Mouse (Mus musculus) erythroblast, embryonic 14.5 days (primary cell): ENCODE data around the gene Bcan. TPM values are rescaled to one million over a fixed set of nuclear protein-coding genes. Genes with fewer than 3 reads are reported as not detected.

Experiments
- H3K27me3 ChIP-seq: 2 replicates; pipeline ENCODE4 v1.6.1; 2012; ENCODE audit warnings: inconsistent platforms; ENCODE audit not compliant: control insufficient read depth
- H3K36me3 ChIP-seq: 2 replicates; pipeline ENCODE4 v1.6.1; 2012; ENCODE audit warnings: mild to moderate bottlenecking, inconsistent platforms; ENCODE audit not compliant: control insufficient read depth
- H3K4me1 ChIP-seq: 2 replicates; pipeline ENCODE4 v1.6.1; 2012; ENCODE audit warnings: inconsistent platforms; ENCODE audit not compliant: control insufficient read depth
- H3K4me3 ChIP-seq: replicated peaks from 2 replicates; pipeline ENCODE3; 2012; ENCODE audit warnings: moderate library complexity, mild to moderate bottlenecking, inconsistent platforms
- H3K9me3 ChIP-seq: 2 replicates; pipeline ENCODE4 v1.6.1; 2012; ENCODE audit warnings: low read length, inconsistent platforms, mixed read lengths; ENCODE audit not compliant: control insufficient read depth
- GATA1 ChIP-seq: IDR thresholded peaks from 2 replicates; pipeline ENCODE4 v1.6.1; 2012; ENCODE audit warnings: low read length, inconsistent platforms, mixed read lengths
- TAL1 ChIP-seq: IDR thresholded peaks from 3 replicates; pipeline ENCODE4 v1.6.1; 2012; ENCODE audit warnings: low read length, inconsistent platforms, mixed read lengths
- polyA plus RNA-seq: library from polyadenylated mRNA; stranded (reverse); fragments of >175 nt; gene quantifications from 2 replicates; pipeline ENCODE4 v1.2.3, GENCODE M21; 2012

The Bcan gene
- polyA plus RNA-seq, 1 experiment = not detected

- Histone ChIP-seq H3K9me3 (no peaks in the 10 kb centered on the region), H3K4me1 (peaks cover 5% of the 10 kb centered on the region; the same call in 1 of the 2 replicates), H3K4me3 (peak overlapping the region; percentile 18), H3K27me3 (peaks cover 60% of the 10 kb centered on the region), H3K36me3 (no peaks in the 10 kb centered on the region)
- TF ChIP-seq TAL1 (no peak), GATA1 (no peak)
Observed at GRCm38 (mm10) chr3:87960586-87961191, 39.3 kb downstream of the Bcan start.

GRCm38 (mm10) chr3:87960191-87960585 is 39.8 kb downstream of the Bcan start:
- no peak for TF ChIP-seq TAL1
- TF ChIP-seq GATA1 = no peak
- Histone ChIP-seq H3K4me1 (peaks cover 5% of the 10 kb centered on the region; the same call in 1 of the 2 replicates), H3K27me3 (peaks cover 63% of the 10 kb centered on the region), H3K4me3 (peak overlapping the region; percentile 18), H3K36me3 (no peaks in the 10 kb centered on the region), H3K9me3 (no peaks in the 10 kb centered on the region)

- Histone ChIP-seq H3K9me3 (no peaks in the 10 kb centered on the region), H3K4me3 (no peak overlapping the region), H3K27me3 (peaks cover 72% of the 10 kb centered on the region), H3K36me3 (no peaks in the 10 kb centered on the region), H3K4me1 (peaks cover 5% of the 10 kb centered on the region; the same call in 1 of the 2 replicates)
- TF ChIP-seq GATA1 (no peak), TAL1 (no peak)
Observed at GRCm38 (mm10) chr3:87959371-87959770, 40.7 kb downstream of the Bcan start.

- Histone ChIP-seq H3K4me1 (peaks cover 5% of the 10 kb centered on the region; the same call in 1 of the 2 replicates), H3K9me3 (no peaks in the 10 kb centered on the region), H3K36me3 (no peaks in the 10 kb centered on the region), H3K27me3 (peaks cover 76% of the 10 kb centered on the region), H3K4me3 (no peak overlapping the region)
- TF ChIP-seq TAL1 = no peak
- no peak for TF ChIP-seq GATA1
Observed at GRCm38 (mm10) chr3:87958967-87959366, 41.1 kb downstream of the Bcan start.

- H3K4me3 ChIP-seq = no peak overlapping the region
- peaks cover 80% of the 10 kb centered on the region for H3K27me3 ChIP-seq
- H3K36me3 ChIP-seq = no peaks in the 10 kb centered on the region
- no peaks in the 10 kb centered on the region for H3K9me3 ChIP-seq
- TF ChIP-seq GATA1 (no peak), TAL1 (no peak)
- H3K4me1 ChIP-seq = peaks cover 5% of the 10 kb centered on the region; the same call in 1 of the 2 replicates
Observed at GRCm38 (mm10) chr3:87958476-87958875, 41.6 kb downstream of the Bcan start.

GRCm38 (mm10) chr3:87958056-87958455 is 42.0 kb downstream of the Bcan start:
- Histone ChIP-seq H3K9me3 (no peaks in the 10 kb centered on the region), H3K36me3 (no peaks in the 10 kb centered on the region), H3K4me3 (no peak overlapping the region), H3K27me3 (peaks cover 82% of the 10 kb centered on the region), H3K4me1 (peaks cover 5% of the 10 kb centered on the region; the same call in 1 of the 2 replicates)
- no peak for TF ChIP-seq GATA1
- no peak for TF ChIP-seq TAL1

GRCm38 (mm10) chr3:87952440-87952839 is 47.6 kb downstream of the Bcan start:
- TF ChIP-seq GATA1 (no peak), TAL1 (no peak)
- H3K27me3 ChIP-seq = peaks cover 93% of the 10 kb centered on the region
- no peaks in the 10 kb centered on the region; the same call in 1 of the 2 replicates for H3K4me1 ChIP-seq
- H3K36me3 ChIP-seq = no peaks in the 10 kb centered on the region
- no peaks in the 10 kb centered on the region; the same call in 1 of the 2 replicates for H3K9me3 ChIP-seq
- no peak overlapping the region for H3K4me3 ChIP-seq

DNA sequence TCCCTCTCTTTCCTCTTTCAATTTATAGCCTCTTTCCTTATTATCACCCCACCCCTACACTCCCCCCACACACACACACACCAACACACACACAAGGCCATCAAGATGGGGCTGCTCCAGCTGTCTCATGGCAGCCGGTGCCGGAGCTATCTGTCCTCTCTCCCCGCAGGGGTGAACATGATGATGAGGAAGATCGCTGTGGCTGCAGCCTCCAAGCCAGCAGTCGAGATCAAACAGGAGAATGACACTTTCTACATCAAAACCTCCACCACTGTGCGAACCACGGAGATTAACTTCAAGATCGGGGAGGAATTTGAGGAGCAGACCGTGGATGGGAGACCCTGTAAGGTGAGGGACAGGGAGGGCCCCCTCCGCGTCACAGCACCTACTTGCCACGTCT is 48.1 kb downstream of the Bcan start:
- H3K27me3 ChIP-seq = peaks cover 96% of the 10 kb centered on the region
- H3K9me3 ChIP-seq = no peaks in the 10 kb centered on the region; the same call in 1 of the 2 replicates
- TF ChIP-seq TAL1 = no peak
- no peak for TF ChIP-seq GATA1
- no peak overlapping the region for H3K4me3 ChIP-seq
- H3K4me1 ChIP-seq = peaks cover under 1% of the 10 kb centered on the region
- H3K36me3 ChIP-seq = no peaks in the 10 kb centered on the region

DNA sequence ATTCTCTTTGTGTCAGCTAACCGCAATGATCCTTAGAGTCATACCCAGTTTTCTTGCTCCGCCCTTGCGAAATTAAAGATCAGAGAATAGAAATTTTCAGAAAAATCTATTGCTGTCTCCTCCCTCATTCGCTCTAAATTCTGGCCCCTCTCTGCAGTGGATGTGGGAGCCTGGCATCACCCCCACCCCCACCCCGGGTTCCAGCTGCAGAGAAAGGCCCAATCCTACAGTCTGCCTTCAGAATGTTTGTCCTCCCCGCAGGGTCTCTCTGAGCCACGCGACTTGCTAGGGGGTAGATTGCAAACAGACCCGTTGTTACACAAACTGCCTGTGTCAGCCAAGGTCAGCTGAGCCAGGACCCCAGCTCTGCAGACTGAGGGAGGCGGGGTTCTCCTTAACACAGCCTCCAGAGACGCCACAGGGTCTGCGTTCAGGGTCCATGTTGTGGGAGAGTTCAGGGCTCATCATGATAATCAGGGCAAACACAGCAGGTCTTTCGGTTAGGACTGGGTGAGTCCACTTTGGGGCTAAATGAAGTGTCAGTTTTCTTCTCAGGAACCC is 50.0 kb downstream of the Bcan start:
- Histone ChIP-seq H3K36me3 (no peaks in the 10 kb centered on the region), H3K4me1 (peaks cover 2% of the 10 kb centered on the region), H3K4me3 (no peak overlapping the region), H3K27me3 (peaks cover 100% of the 10 kb centered on the region), H3K9me3 (no peaks in the 10 kb centered on the region; the same call in 1 of the 2 replicates)
- TF ChIP-seq TAL1 = no peak
- TF ChIP-seq GATA1 = no peak
